Mouse (Mus musculus): ENCODE measurements around the gene Kremen2. TPM values are rescaled to one million over a fixed set of nuclear protein-coding genes. Genes with fewer than 3 reads are reported as not detected.

The Kremen2 gene
- polyA plus RNA-seq, 1 experiment = 1.1 TPM

DNA sequence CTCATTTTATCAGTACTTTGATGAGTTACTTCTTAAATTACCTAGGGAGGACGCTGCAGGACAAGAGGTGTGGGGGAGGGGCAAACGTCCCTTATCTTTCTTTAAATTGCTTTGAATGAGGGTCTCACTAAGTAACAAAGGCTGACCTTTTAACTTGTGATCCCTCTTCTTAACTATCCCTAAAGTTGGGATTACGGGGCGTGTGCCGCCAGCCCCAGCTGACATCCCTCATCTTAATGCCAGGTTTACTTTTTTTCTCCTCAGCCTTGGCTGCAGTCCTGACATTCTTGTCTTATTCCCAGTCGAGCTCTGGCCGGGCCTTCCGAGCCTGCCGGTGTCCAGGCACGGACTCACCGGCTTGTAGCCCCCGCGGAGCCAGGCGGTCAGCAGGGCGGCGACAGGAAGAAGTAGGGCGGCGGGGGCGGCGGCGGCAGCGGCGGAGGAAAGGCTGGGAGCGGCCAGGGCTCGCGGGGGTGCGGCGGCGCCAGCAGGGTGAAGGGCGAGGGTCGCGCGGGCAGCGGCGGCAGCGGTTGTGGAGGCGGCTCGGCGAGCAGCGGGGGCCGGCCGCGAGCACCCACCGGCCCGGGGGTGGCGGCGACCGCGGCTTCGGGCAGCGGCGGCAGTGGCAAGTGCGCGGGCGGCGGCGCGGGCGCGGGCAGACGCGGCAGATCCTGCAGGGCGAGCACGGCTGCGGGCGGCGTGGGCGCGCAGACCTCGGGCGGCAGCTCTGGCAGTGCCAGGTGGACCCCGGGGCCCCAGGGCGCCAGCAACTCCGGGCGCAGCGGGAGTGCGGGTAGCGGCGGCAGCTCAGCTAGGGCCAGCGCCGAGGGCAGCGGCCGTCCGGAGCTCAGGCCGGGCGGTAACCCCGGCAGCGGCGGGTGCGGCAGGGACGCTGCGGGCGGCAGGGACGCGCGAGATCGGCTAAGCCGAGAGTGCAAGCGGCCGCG lies 46.2 kb downstream of the Kremen2 start:
- H3K4me1 ChIP-seq (ENCODE audit: control insufficient read depth, insufficient read depth, low read length) = peaks cover 5% of the 10 kb centered on the region
- WGBS = 4% methylated on average over 93 of the region's 101 CpGs
- H3K4me3 ChIP-seq (replicated peaks; ENCODE audit: extremely low read depth, low read depth, low read length) = peak overlapping the region; percentile 48
- peak; percentile 48 for DNase-seq
- no peak for TF ChIP-seq CTCF (IDR thresholded peaks at IDR 0.05; ENCODE audit: insufficient read depth, low read length)
- no peak for TF ChIP-seq POLR2A (IDR thresholded peaks at IDR 0.05; ENCODE audit: borderline replicate concordance, extremely low read depth, low read depth, low read length)

- Histone ChIP-seq H3K4me1 (ENCODE audit: control insufficient read depth, insufficient read depth, low read length) (peaks cover 5% of the 10 kb centered on the region), H3K4me3 (replicated peaks; ENCODE audit: extremely low read depth, low read depth, low read length) (no peak overlapping the region)
- no peak for DNase-seq
- TF ChIP-seq CTCF (IDR thresholded peaks at IDR 0.05; ENCODE audit: insufficient read depth, low read length) = no peak
- TF ChIP-seq POLR2A (IDR thresholded peaks at IDR 0.05; ENCODE audit: borderline replicate concordance, extremely low read depth, low read depth, low read length) = no peak
- 41% methylated on average over 3 of the region's 3 CpGs for WGBS
Measured at GRCm38 (mm10) chr17:23695801-23696200, 49.8 kb downstream of the Kremen2 start.

- TF ChIP-seq CTCF (IDR thresholded peaks at IDR 0.05; ENCODE audit: insufficient read depth, low read length) (no peak), POLR2A (IDR thresholded peaks at IDR 0.05; ENCODE audit: borderline replicate concordance, extremely low read depth, low read depth, low read length) (no peak)
- WGBS = 64% methylated on average over 1 of the region's 1 CpGs
- DNase-seq = no peak
- H3K4me1 ChIP-seq (ENCODE audit: control insufficient read depth, insufficient read depth, low read length) = peaks cover 5% of the 10 kb centered on the region
- no peak overlapping the region for H3K4me3 ChIP-seq (replicated peaks; ENCODE audit: extremely low read depth, low read depth, low read length)
Measured at GRCm38 (mm10) chr17:23694491-23694890, 51.1 kb downstream of the Kremen2 start.

Other genes with a start within 250 kb of the Kremen2 start
- 13.4 and 14.0 TPM in 2 replicates for gene Zfp213, start 181.6 kb downstream of the Kremen2 start, polyA plus RNA-seq (2012; rRNA removed)
- gene Zfp13, start 146.3 kb downstream of the Kremen2 start, polyA plus RNA-seq (2012; rRNA removed) = 14.9 and 15.2 TPM in 2 replicates
- gene Zscan10, start 145.0 kb downstream of the Kremen2 start, polyA plus RNA-seq (2012; rRNA removed) = 0.06 TPM in 1 of 2 replicates, not detected in the other
- 0.70 and 1.0 TPM in 2 replicates for gene Mmp25, start 100.6 kb downstream of the Kremen2 start, polyA plus RNA-seq (2012; rRNA removed)
- 4.0 and 6.8 TPM in 2 replicates for gene Bicdl2, start 85.3 kb downstream of the Kremen2 start, polyA plus RNA-seq (2012; rRNA removed)
- 284 and 321 TPM in 2 replicates for gene Hcfc1r1, start 72.2 kb downstream of the Kremen2 start, polyA plus RNA-seq (2012; rRNA removed)
- 18.1 and 20.6 TPM in 2 replicates for gene Thoc6, start 72.0 kb downstream of the Kremen2 start, polyA plus RNA-seq (2012; rRNA removed)
- gene Tnfrsf12a, start 68.4 kb downstream of the Kremen2 start, polyA plus RNA-seq (2012; rRNA removed) = 32.4 and 39.7 TPM in 2 replicates
- 0.57 and 0.86 TPM in 2 replicates for gene Cldn6, start 66.6 kb downstream of the Kremen2 start, polyA plus RNA-seq (2012; rRNA removed)
- 0.07 and 0.08 TPM in 2 replicates for gene Cldn9, start 61.8 kb downstream of the Kremen2 start, polyA plus RNA-seq (2012; rRNA removed)
- not detected in 2 replicates for gene 1520401A03Rik, start 23.1 kb downstream of the Kremen2 start, polyA plus RNA-seq (2012; rRNA removed)
- 21.8 and 25.3 TPM in 2 replicates for gene Pkmyt1, start 19.5 kb downstream of the Kremen2 start, polyA plus RNA-seq (2012; rRNA removed)
- 59.8 and 63.5 TPM in 2 replicates for gene Paqr4, start 5.0 kb downstream of the Kremen2 start, polyA plus RNA-seq (2012; rRNA removed)
- 37.1 and 39.1 TPM in 2 replicates for gene Flywch1, start 25.8 kb upstream of the Kremen2 start, polyA plus RNA-seq (2012; rRNA removed)
- 8.0 and 8.8 TPM in 2 replicates for gene Flywch2, start 40.2 kb upstream of the Kremen2 start, polyA plus RNA-seq (2012; rRNA removed)
- 538 and 681 TPM in 2 replicates for gene Srrm2, start 44.7 kb upstream of the Kremen2 start, polyA plus RNA-seq (2012; rRNA removed)
- gene Elob, start 83.3 kb upstream of the Kremen2 start, polyA plus RNA-seq (2012; rRNA removed) = 470 and 498 TPM in 2 replicates
- gene Prss33, start 90.2 kb upstream of the Kremen2 start, polyA plus RNA-seq (2012; rRNA removed) = not detected in 2 replicates
- 5.1 TPM in 1 of 2 replicates, not detected in the other for gene Prss32, start 98.0 kb upstream of the Kremen2 start, polyA plus RNA-seq (2012; rRNA removed)
- 0.66 and 0.78 TPM in 2 replicates for gene Prss41, start 98.3 kb upstream of the Kremen2 start, polyA plus RNA-seq (2012; rRNA removed)
- gene Prss21, start 122.2 kb upstream of the Kremen2 start, polyA plus RNA-seq (2012; rRNA removed) = not detected in 2 replicates
- gene Dcpp1, start 135.0 kb upstream of the Kremen2 start, polyA plus RNA-seq (2012; rRNA removed) = not detected in 2 replicates
- not detected in 2 replicates for gene Dcpp2, start 135.0 kb upstream of the Kremen2 start, polyA plus RNA-seq (2012; rRNA removed)
- not detected in 2 replicates for gene Dcpp3, start 171.6 kb upstream of the Kremen2 start, polyA plus RNA-seq (2012; rRNA removed)
- gene Sbp, start 195.8 kb upstream of the Kremen2 start, polyA plus RNA-seq (2012; rRNA removed) = not detected in 2 replicates
- not detected in 2 replicates for gene Sbpl, start 209.4 kb upstream of the Kremen2 start, polyA plus RNA-seq (2012; rRNA removed)
- 1.5 and 2.7 TPM in 2 replicates for gene Prss30, start 234.7 kb upstream of the Kremen2 start, polyA plus RNA-seq (2012; rRNA removed)